ENCODE assay signal across 20 mouse cellular contexts in genomic region chr4:129996015-129996414, GRCm38 (mm10). TPM values are rescaled to one million over a fixed set of nuclear protein-coding genes. Genes with fewer than 3 reads are reported as not detected.
DNase-seq lines count a peak whose midpoint lies in the region; ATAC-seq and TF ChIP-seq lines count a peak whose summit lies in the region.
"Had no signal": no experiment of that assay in that cellular context is flagged by ENCODE, and none has a peak within 500 bp of the region (broad histone marks: within the 10 kb centered on the region; RNA-seq: fewer than 3 reads in every experiment).

No protein-coding gene starts in this region.

- ATAC-seq in hindbrain, postnatal 0 days: no peak
- ATAC-seq in hindbrain, embryonic 16.5 days: no peak
- no peak for ATAC-seq in liver, postnatal 0 days
- ATAC-seq in liver, embryonic 12.5 days: no peak
- 0 out of 2 replicates have a peak, but pooled peaks have one; percentile 37 for ATAC-seq in common myeloid progenitor, adult 5-6 weeks (replicated peaks; ENCODE audit: low read depth, poor library complexity, severe bottlenecking)

- H3K27ac ChIP-seq in hindbrain, postnatal 0 days: no peak overlapping the region
- no peak overlapping the region for H3K27ac ChIP-seq in hindbrain, embryonic 16.5 days (ENCODE audit: low read depth, low read length)
- no peak overlapping the region for H3K27ac ChIP-seq in liver, postnatal 0 days (ENCODE audit: low read depth)
- H3K27ac ChIP-seq in liver, embryonic 12.5 days: no peak overlapping the region
- H3K27ac ChIP-seq: hindbrain, embryonic 10.5 days; kidney, embryonic 15.5 days; lung, embryonic 15.5 days; macrophage; midbrain, embryonic 12.5 days; neural tube, embryonic 13.5 days had no signal

- WGBS in hindbrain, postnatal 0 days: 68% methylated on average over 4 of the region's 4 CpGs
- 85% methylated on average over 4 of the region's 4 CpGs for WGBS in hindbrain, embryonic 16.5 days
- WGBS in liver, postnatal 0 days (ENCODE audit: insufficient replicate concordance): 57% methylated on average over 4 of the region's 4 CpGs
- 44% methylated on average over 4 of the region's 4 CpGs for WGBS in liver, embryonic 12.5 days (ENCODE audit: insufficient replicate concordance)

- peaks cover 14% of the 10 kb centered on the region for H3K4me1 ChIP-seq in hindbrain, postnatal 0 days (ENCODE audit: insufficient read depth, low read length)
- peaks cover 20% of the 10 kb centered on the region for H3K4me1 ChIP-seq in hindbrain, embryonic 16.5 days (ENCODE audit: control insufficient read depth, insufficient read depth, low read depth, low read length)
- no peaks in the 10 kb centered on the region for H3K4me1 ChIP-seq in liver, postnatal 0 days (ENCODE audit: insufficient read depth)
- no peaks in the 10 kb centered on the region for H3K4me1 ChIP-seq in liver, embryonic 12.5 days
- H3K4me1 ChIP-seq: midbrain, embryonic 12.5 days had no signal

- peaks cover 3% of the 10 kb centered on the region; the same call in 1 of the 2 replicates for H3K36me3 ChIP-seq in hindbrain, postnatal 0 days (ENCODE audit: insufficient read depth, low read length)
- peaks cover 8% of the 10 kb centered on the region; the same call in 1 of the 2 replicates for H3K36me3 ChIP-seq in hindbrain, embryonic 16.5 days (ENCODE audit: control insufficient read depth, insufficient read depth, low read length)
- no peaks in the 10 kb centered on the region for H3K36me3 ChIP-seq in liver, postnatal 0 days (replicated peaks; ENCODE audit: insufficient read depth, low read length)
- no peaks in the 10 kb centered on the region for H3K36me3 ChIP-seq in liver, embryonic 12.5 days
- H3K36me3 ChIP-seq: G1E; kidney, embryonic 15.5 days; lung, embryonic 15.5 days had no signal

- DNase-seq in hindbrain, postnatal 0 days (ENCODE audit: low spot score): no peak
- no peak for DNase-seq in liver, postnatal 0 days
- peak; percentile 17 to 28 for DNase-seq in B cell, adult 2 months
- DNase-seq in frontal cortex, postnatal 25 days (ENCODE audit: low spot score in 2 of 2): no peak
- DNase-seq in right cerebral cortex, postnatal 14 days: no peak
- DNase-seq: adrenal gland, postnatal 36 days; cerebellum, adult 8-10 months; embryo, embryonic 11 days; gastrocnemius, postnatal 14 days; thymus, postnatal 36 days had no signal

- no peaks in the 10 kb centered on the region for H3K9me3 ChIP-seq in hindbrain, postnatal 0 days (ENCODE audit: low read length)
- H3K9me3 ChIP-seq in hindbrain, embryonic 16.5 days (ENCODE audit: control insufficient read depth, low read length): no peaks in the 10 kb centered on the region
- no peaks in the 10 kb centered on the region for H3K9me3 ChIP-seq in liver, postnatal 0 days (ENCODE audit: low read length)
- no peaks in the 10 kb centered on the region for H3K9me3 ChIP-seq in liver, embryonic 12.5 days (replicated peaks)
- H3K9me3 ChIP-seq: G1E; hindbrain, embryonic 10.5 days; kidney, embryonic 15.5 days; lung, embryonic 15.5 days; midbrain, embryonic 12.5 days; neural tube, embryonic 13.5 days had no signal

- no peak overlapping the region for H3K4me3 ChIP-seq in hindbrain, postnatal 0 days (ENCODE audit: low read length)
- no peak overlapping the region for H3K4me3 ChIP-seq in hindbrain, embryonic 16.5 days (ENCODE audit: low read length)
- H3K4me3 ChIP-seq in liver, postnatal 0 days (ENCODE audit: low read depth, low read length): no peak overlapping the region
- H3K4me3 ChIP-seq in liver, embryonic 12.5 days: no peak overlapping the region
- H3K4me3 ChIP-seq: hindbrain, embryonic 10.5 days; kidney, embryonic 15.5 days; lung, embryonic 15.5 days; midbrain, embryonic 12.5 days; neural tube, embryonic 13.5 days had no signal

- TF ChIP-seq CTCF in hindbrain, postnatal 0 days (IDR thresholded peaks at IDR 0.05; ENCODE audit: low read depth): peak; percentile 39; the same call in 1 of the 2 replicates
- TF ChIP-seq CTCF in liver, postnatal 0 days (IDR thresholded peaks at IDR 0.05; ENCODE audit: low read depth): peak; percentile 33

- no peak for TF ChIP-seq EP300 in liver, postnatal 0 days (IDR thresholded peaks at IDR 0.05; ENCODE audit: low read depth)

- H3K4me2 ChIP-seq in hindbrain, postnatal 0 days (ENCODE audit: low read depth, low read length): no peak overlapping the region
- H3K4me2 ChIP-seq in hindbrain, embryonic 16.5 days (ENCODE audit: low read length): no peak overlapping the region
- no peak overlapping the region for H3K4me2 ChIP-seq in liver, postnatal 0 days (ENCODE audit: low read depth, low read length)
- H3K4me2 ChIP-seq in liver, embryonic 12.5 days: no peak overlapping the region
- H3K4me2 ChIP-seq: kidney, embryonic 15.5 days; lung, embryonic 15.5 days; midbrain, embryonic 12.5 days; neural tube, embryonic 13.5 days had no signal

- H3K9ac ChIP-seq in hindbrain, postnatal 0 days (replicated peaks; ENCODE audit: low read length): no peak overlapping the region
- H3K9ac ChIP-seq in hindbrain, embryonic 16.5 days (ENCODE audit: low read depth, low read length): no peak overlapping the region
- no peak overlapping the region for H3K9ac ChIP-seq in liver, postnatal 0 days (replicated peaks)
- no peak overlapping the region for H3K9ac ChIP-seq in liver, embryonic 12.5 days
- H3K9ac ChIP-seq: kidney, embryonic 15.5 days; lung, embryonic 15.5 days; midbrain, embryonic 12.5 days; neural tube, embryonic 13.5 days had no signal

- no peaks in the 10 kb centered on the region for H3K27me3 ChIP-seq in hindbrain, postnatal 0 days (ENCODE audit: insufficient read depth, low read length)
- 0 out of 2 replicates have a peak, but pooled peaks cover 2% of the 10 kb centered on the region for H3K27me3 ChIP-seq in hindbrain, embryonic 16.5 days (replicated peaks; ENCODE audit: control insufficient read depth, insufficient read depth, low read length)
- peaks cover 15% of the 10 kb centered on the region; the same call in 1 of the 2 replicates for H3K27me3 ChIP-seq in liver, postnatal 0 days (ENCODE audit: insufficient read depth, low read length)
- H3K27me3 ChIP-seq in liver, embryonic 12.5 days (replicated peaks): peaks cover 96% of the 10 kb centered on the region
- H3K27me3 ChIP-seq: neural tube, embryonic 13.5 days had no signal

RNA-seq across cellular contexts. Expression of gene Adgrb2, which starts 11.3 kb away (rescaled TPM):
- 306 and 313 TPM in 2 replicates for total RNA-seq in hindbrain, postnatal 0 days (2014; rRNA removed)
- polyA plus RNA-seq in hindbrain, postnatal 0 days (2015; fragmentation: Nextera tagmentation; extraction: Ambion mirVana): 14.3 and 15.9 TPM in 2 replicates
- 13.4 and 14.9 TPM in 2 replicates for polyA plus RNA-seq in hindbrain, embryonic 16.5 days (2015; fragmentation: Nextera tagmentation; extraction: Ambion mirVana)
- polyA plus RNA-seq in liver, postnatal 0 days (2015; fragmentation: Nextera tagmentation; extraction: Ambion mirVana): not detected in 2 replicates
- polyA plus RNA-seq in liver, embryonic 12.5 days (2016; fragmentation: Nextera tagmentation; extraction: Ambion mirVana): 0.17 and 0.92 TPM in 2 replicates
- total RNA-seq in common myeloid progenitor, adult 5-6 weeks (2017): 0.87 and 1.7 TPM in 2 replicates
- polyA plus RNA-seq: G1E, macrophage had no signal

RNA-seq across cellular contexts. Expression of gene Col16a1, which starts 51.6 kb away (rescaled TPM):
- total RNA-seq in hindbrain, postnatal 0 days (2014; rRNA removed): 19.9 and 21.5 TPM in 2 replicates
- 13.1 and 13.8 TPM in 2 replicates for polyA plus RNA-seq in hindbrain, postnatal 0 days (2015; fragmentation: Nextera tagmentation; extraction: Ambion mirVana)
- 11.8 and 16.2 TPM in 2 replicates for polyA plus RNA-seq in hindbrain, embryonic 16.5 days (2015; fragmentation: Nextera tagmentation; extraction: Ambion mirVana)
- polyA plus RNA-seq in liver, postnatal 0 days (2015; fragmentation: Nextera tagmentation; extraction: Ambion mirVana): 2.3 and 3.0 TPM in 2 replicates
- 4.2 and 4.9 TPM in 2 replicates for polyA plus RNA-seq in liver, embryonic 12.5 days (2016; fragmentation: Nextera tagmentation; extraction: Ambion mirVana)
- 4.6 and 4.8 TPM in 2 replicates for total RNA-seq in common myeloid progenitor, adult 5-6 weeks (2017)
- total RNA-seq: G1E had no signal
- polyA plus RNA-seq: G1E, macrophage had no signal

Comparison
In these comparisons a context has a peak if more than half of its experiments do, and no peak if none do; other contexts are left out.
1. DNase-seq: peak in B cell, adult 2 months (2 of 2); none in hindbrain, postnatal 0 days (single experiment), liver, postnatal 0 days (single experiment), frontal cortex, postnatal 25 days (0 of 2) and right cerebral cortex, postnatal 14 days (single experiment).